Mouse (Mus musculus) G1E (cell line): ENCODE measurements around the gene Ms4a4b.

Experiments used
- CTCF ChIP-seq: IDR thresholded peaks from 2 replicates; pipeline ENCODE4 v1.5.1; 2012; ENCODE audit warnings: low read depth, low read length, inconsistent platforms, mixed read lengths
- GATA1 ChIP-seq: IDR thresholded peaks from 2 replicates; pipeline ENCODE4 v1.6.1; 2012; ENCODE audit warnings: borderline replicate concordance, low read length, inconsistent platforms, mixed read lengths
- GATA2 ChIP-seq: IDR thresholded peaks from 2 replicates; pipeline ENCODE4 v1.6.1; 2012; ENCODE audit warnings: low read depth, low read length, inconsistent platforms, borderline replicate concordance
- TAL1 ChIP-seq: conservative IDR thresholded peaks from 2 replicates; pipeline ENCODE4 v1.6.1; 2012; ENCODE audit warnings: low read depth, low read length, inconsistent platforms, mixed read lengths

- TF ChIP-seq CTCF (no peak), GATA1 (no peak), TAL1 (no peak), GATA2 (no peak)
Measured at GRCm38 (mm10) chr19:11485266-11485665, 41.9 kb downstream of the Ms4a4b start.
